Mouse (Mus musculus): ENCODE measurements around the gene Ccdc83. TPM values are rescaled to one million over a fixed set of nuclear protein-coding genes. Genes with fewer than 3 reads are reported as not detected.
"Not testable (repeated sequence)": the region's sequence is repeated elsewhere in the genome, so short reads cannot be mapped to it uniquely, and the experiment has no call there.

The Ccdc83 gene
- polyA plus RNA-seq, 3 experiments from 2014 or later = 0.25 TPM; not detected in 2

DNA sequence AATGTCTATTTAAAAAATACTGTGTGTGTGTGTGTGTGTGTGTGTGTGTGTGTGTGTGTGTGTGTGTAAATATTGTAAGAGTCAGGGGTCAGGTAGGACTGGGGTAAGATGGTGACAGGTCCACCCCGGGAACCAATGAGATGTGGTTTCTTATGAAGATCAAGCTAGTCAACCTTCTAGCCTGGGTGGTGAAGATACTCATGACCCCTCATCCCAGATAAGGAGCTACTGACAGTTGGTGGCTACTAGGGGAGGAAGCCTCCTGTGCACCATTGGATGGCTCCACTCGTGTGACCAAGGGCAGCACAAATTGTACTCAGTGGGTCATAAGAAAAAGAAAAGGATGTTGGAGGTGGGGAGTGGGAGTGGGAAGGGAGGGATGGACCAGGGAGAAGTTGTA lies 5.7 kb downstream of the Ccdc83 start:
- ATAC-seq = no peak

GRCm38 (mm10) chr7:90258701-90259100 lies 6.9 kb downstream of the Ccdc83 start:
- ATAC-seq = no peak

DNA sequence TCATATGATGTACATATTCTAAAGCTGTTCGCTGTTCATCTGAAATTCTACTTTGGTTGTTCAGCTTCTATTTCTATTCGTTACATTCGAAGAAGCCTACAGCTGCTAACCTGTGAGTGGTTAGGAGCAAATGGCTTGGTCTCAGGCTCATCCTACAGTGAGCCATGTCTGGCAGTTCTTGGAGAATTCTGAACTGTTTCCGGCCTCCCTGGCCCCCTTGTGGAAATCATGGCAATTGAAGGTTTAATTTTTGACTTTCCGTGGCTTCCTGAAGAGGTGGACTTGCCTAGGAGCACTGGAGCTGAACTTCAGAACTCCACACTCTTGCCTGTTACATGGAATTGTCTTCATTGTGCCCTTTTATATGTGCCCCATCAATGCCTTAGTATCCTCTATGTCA lies 12.6 kb downstream of the Ccdc83 start:
- no peak for ATAC-seq

- no peak for ATAC-seq
Observed at GRCm38 (mm10) chr7:90243643-90244042, 21.9 kb downstream of the Ccdc83 start.

GRCm38 (mm10) chr7:90243151-90243550 lies 22.4 kb downstream of the Ccdc83 start:
- ATAC-seq = no peak

DNA sequence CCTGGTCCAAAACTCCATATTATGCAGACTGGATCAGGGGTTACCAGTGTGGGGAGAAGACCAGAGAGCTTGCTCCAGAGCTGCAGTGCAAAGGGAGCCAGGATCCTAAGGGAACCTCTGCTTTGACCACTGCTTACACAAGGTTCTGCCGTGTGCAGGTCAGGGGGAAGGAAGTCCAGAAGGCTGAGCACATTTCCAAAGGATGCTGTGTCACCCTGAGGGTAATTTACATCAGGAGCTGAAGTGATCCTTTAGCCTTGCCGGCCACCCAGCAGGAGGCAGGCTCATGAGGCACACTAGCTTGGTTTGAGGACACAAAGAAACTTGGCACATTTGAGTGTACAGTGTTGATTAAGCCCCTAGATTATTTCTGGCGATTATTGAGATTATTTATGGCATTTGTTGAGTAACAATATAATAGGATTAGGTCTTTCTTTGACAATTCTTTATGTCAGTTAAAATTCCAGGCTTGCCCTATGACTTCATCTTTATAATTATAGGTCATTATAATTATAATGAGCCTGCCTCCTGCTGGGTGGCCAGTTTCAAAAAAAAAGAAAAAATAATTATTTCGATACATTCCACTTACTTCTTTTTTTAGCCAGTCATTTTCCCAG lies 29.2 kb downstream of the Ccdc83 start:
- no peak for ATAC-seq

DNA sequence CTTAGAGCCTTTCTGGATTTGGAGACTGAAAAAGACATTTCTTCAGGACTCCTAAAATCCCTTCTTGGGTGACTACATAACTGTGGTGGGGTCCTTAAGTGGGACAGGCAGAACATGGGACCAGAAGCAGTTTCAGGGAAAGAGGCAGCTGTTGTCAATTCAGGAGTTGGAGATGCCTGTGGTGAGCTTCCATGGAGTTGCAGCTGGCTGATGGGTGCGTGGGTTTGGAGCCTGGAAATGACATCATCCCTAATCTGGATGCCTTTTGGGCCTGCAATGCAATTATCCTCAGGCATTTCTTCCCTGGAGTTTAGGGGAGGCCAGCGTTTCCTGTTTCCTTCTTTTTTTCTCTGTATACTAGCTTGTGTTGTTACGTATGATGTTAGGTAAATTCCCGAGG lies 31.7 kb downstream of the Ccdc83 start:
- ATAC-seq = no peak

- no peak for ATAC-seq
Observed at GRCm38 (mm10) chr7:90231431-90231830, 34.1 kb downstream of the Ccdc83 start.

- not testable (repeated sequence) for ATAC-seq
Observed at GRCm38 (mm10) chr7:90228884-90229283, 36.7 kb downstream of the Ccdc83 start.

- ATAC-seq = no peak
Observed at GRCm38 (mm10) chr7:90228075-90228474, 37.5 kb downstream of the Ccdc83 start.

DNA sequence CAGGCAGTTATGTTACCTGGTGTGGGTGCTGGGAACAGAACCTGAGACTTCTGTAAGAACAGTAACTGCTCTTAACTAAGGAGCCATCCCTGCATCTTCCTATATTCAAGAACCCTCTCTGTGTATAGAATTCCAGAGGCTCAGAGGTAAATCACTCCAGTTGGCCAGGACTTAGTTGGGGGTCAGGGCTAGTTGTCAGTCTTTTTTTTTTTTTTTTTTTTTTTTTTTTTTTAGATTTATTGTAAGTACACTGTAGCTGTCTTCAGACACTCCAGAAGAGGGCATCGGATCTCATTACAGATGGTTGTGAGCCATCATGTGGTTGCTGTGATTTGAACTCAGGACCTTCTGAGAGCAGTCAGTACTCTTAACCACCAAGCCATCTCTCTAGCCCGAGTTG lies 44.1 kb downstream of the Ccdc83 start:
- no peak for ATAC-seq

GRCm38 (mm10) chr7:90218122-90218521 lies 47.5 kb downstream of the Ccdc83 start:
- peak; percentile 43 for ATAC-seq

DNA sequence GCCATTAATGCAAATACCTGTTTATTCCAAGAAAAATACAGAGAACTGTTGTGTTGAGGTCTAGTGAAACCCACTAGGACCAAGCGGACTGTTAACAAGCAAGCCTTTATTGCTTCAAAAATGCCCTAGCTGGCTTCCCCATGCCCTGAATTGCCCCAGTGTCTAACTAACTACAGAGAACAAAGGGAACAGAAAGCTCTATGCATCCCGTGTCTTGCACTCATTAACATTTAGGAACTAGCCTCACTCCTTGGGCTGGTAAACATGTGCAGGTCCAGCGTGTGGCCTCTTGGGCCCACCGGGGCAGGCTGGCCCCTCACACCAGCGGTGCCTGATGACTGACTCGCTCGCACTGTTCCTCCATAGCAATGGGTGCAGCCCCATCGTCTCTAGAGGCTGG lies 49.1 kb downstream of the Ccdc83 start:
- ATAC-seq = no peak

DNA sequence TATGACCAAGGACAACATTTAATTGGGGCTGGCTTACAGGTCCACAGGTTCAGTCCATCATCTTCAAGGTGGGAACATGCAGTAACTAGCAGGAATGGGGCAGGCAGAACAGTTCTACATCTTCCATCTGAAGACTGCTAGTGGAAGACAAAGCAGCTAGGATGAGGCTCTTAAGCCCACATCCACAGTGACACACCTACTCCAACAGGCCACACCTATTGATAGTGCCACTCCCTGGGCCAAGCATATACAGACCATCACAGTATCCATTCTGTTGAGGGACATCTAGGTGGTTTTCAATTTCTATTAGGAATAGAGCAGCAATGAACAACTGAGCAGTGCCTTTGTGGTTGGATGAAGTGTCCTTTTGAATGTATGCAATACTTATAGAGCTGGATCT lies 54.6 kb downstream of the Ccdc83 start:
- no peak for ATAC-seq

DNA sequence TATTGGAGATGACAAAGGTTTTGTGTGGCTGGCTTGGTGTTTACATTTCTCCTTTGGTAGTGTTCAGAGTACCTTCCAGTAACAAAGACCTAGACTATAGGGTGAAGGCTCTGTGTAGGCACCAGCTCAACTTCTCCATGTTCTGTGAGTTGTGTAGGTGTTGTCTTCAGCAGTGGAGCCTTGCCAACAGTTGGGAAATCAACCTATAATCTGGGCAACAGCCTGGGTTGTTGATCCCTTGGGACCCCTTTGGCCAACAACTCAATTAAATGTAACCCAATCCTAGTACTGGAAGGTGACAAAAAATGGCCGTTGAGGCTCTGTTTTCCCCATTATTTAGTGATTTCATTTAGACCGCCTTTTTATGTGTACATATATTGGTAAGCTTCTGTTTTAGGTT lies 55.5 kb downstream of the Ccdc83 start:
- ATAC-seq = no peak

GRCm38 (mm10) chr7:90203914-90204313 lies 61.7 kb downstream of the Ccdc83 start:
- no peak for ATAC-seq

GRCm38 (mm10) chr7:90201877-90202465 lies 63.6 kb downstream of the Ccdc83 start:
- ATAC-seq = no peak

GRCm38 (mm10) chr7:90200251-90200650 lies 65.3 kb downstream of the Ccdc83 start:
- no peak for ATAC-seq

DNA sequence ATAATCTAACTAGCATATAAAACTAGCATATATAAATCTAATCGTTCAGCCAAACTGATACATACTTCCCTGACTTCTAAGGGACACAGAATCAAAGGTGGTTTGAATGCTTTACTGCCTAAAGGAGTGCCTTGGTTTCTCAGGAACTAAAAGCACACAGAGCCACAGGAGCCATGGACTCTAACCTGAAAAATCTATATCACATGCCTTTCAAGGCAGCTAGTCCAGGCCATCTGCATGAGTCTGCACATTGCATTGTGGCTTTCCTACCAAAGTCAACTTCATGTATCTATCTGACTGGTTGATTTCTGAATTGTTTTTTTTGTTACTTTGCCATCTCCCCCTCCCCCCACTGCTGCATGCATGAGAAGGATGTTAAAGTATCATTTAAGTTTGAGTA lies 84.9 kb downstream of the Ccdc83 start:
- no peak for ATAC-seq

GRCm38 (mm10) chr7:90175576-90175975 lies 90.0 kb downstream of the Ccdc83 start:
- no peak for ATAC-seq

Data from inflammation-experienced regulatory T-cells, adult 6 months (primary cell).